Mouse (Mus musculus) layer of hippocampus, postnatal 36 days (tissue): ENCODE measurements around the gene Pnpla5. TPM values are rescaled to one million over a fixed set of nuclear protein-coding genes. Genes with fewer than 3 reads are reported as not detected.
"Not testable (repeated sequence)": the region's sequence is repeated elsewhere in the genome, so short reads cannot be mapped to it uniquely, and the experiment has no call there.

Source experiments
- DNase-seq, 2 experiments: peaks; one replicate each; pipeline ENCODE4 v3.0.0; 2022
- total RNA-seq, 2 experiments: library from RNA; stranded (reverse); gene quantifications; 2 replicates each; pipeline ENCODE4 v1.2.3; 2021

The Pnpla5 gene
- total RNA-seq = not detected

DNA sequence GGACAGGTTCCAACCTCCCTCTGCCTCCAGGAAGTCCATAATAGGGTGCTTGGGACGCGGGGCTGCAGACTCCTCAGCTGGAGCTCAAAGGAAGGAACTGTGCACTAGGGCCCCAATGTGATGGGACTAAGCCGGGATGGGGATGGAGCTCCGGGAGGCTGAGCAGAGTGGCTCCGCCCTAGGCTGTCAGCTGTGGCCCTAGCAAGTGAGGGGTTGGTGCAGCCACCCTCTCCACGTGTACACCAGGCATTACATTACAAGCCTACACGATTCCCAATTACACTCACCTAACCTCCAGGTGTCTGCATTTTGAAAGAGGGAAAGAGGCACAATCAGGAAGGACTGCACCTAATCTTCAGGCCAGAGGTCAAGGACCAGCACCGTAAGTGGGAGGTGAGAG is at the start of gene Pnpla5:
Pnpla5 (minus strand) TSS at position 101 of the 400 bp plus-strand sequence.
- DNase-seq = no peak

DNA sequence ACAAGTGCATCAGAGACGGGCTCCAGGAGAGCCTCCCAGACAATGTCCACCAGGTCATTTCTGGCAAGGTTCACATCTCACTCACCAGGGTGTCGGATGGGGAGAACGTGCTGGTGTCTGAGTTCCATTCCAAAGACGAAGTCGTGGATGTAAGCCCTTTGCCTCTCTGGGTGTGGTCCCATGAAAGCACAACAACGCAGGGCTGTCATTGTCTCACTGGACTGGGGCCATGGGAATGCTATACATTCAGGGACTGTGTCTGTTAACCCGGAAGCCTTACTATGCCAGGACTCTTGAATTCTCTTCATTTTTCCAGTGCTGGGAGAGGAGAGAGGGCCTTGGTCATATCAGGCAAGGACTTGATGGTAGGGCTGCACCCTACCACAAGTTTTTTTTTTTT is 48.2 kb upstream of the Pnpla5 start:
- DNase-seq = no peak

DNA sequence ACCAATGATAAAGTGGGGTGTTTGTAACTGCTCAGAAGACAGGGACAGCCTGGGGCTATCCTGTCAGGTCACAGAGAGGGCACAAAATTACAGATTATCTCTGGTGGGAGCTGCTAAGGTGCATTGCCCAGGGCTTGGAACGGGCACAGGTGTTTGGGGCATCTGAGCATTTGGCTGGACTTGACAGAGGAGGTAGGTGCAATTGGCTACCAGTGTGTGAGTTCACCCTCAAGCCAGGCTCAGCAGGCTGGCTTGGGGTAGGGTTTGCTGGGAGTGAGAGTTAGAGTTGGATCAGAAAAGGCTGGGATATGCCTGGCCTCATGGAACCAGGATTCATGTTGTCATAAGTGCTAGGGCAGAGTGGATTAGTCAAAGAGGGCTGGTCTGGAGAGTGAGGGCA is 46.5 kb upstream of the Pnpla5 start:
- no peak for DNase-seq

- DNase-seq = no peak
These were observed 45.5 kb upstream of the Pnpla5 start for GRCm38 (mm10) chr15:84168170-84169161.

DNA sequence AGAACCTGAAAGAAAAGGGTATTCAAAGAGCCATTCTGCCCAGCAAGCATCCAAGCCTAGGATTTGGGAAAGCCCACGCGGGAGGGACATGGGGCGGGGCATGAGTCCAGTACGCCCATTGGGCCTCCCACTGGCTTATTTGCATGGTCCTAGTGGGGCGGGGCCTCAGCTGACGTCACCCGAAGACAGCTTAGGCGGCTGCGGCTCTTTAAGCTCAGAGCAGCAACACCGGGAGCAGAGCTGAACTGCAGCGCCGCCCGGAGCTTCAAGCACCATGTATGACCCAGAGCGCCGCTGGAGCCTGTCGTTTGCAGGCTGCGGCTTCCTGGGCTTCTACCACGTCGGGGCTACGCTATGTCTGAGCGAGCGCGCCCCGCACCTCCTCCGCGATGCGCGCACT is 44.6 kb upstream of the Pnpla5 start, which contains the start of gene Pnpla3:
Pnpla3 (plus strand) TSS at position 238 of the 400 bp plus-strand sequence.
- peak; percentile 96 for DNase-seq

- no peak for DNase-seq
These were observed 43.8 kb upstream of the Pnpla5 start for GRCm38 (mm10) chr15:84166818-84167217.

DNA sequence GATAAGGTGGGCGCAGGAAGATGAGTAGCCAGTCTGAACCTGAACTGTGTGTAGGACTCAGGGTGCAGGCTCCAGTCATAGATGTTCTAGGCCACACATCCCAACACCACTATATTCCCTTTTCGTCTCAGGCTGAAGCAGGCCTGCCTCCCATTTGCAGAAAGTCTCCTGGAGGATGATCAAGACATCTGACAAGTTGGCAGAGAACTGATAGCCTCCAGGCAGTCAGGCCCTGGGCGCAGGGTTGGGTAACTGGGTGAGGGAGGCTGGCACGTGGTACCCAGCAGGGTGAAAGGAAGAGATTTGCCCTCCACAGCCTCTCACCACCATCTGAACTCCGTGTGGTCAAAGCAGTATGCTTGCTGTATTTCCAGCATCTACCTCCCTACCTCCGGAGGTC is 38.9 kb upstream of the Pnpla5 start:
- no peak for DNase-seq

GRCm38 (mm10) chr15:84157530-84157929 is 34.6 kb upstream of the Pnpla5 start:
- not testable (repeated sequence) for DNase-seq

DNA sequence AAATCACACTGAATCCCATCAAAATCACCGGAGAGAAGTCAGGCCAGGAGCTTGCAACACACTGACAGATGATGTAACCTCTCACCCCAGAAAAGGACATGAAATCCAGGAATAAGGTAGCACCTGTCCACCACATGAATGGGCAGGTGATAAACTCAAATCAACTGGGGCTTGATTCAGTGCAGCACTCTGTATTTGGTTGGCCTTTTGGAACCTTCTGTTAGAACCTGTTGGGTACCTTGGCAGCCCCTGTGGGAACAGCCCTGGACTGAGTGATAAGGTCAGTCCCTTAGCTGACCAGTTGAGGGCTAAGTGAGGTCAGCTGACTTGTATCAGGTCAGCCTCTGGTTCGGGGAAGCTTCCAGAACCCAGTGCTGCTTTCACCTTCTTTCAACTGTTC is 33.2 kb upstream of the Pnpla5 start:
- DNase-seq = no peak

GRCm38 (mm10) chr15:84140929-84141328 is 18.0 kb upstream of the Pnpla5 start:
- DNase-seq = no peak

GRCm38 (mm10) chr15:84140109-84140508 is 17.1 kb upstream of the Pnpla5 start:
- DNase-seq = no peak

DNA sequence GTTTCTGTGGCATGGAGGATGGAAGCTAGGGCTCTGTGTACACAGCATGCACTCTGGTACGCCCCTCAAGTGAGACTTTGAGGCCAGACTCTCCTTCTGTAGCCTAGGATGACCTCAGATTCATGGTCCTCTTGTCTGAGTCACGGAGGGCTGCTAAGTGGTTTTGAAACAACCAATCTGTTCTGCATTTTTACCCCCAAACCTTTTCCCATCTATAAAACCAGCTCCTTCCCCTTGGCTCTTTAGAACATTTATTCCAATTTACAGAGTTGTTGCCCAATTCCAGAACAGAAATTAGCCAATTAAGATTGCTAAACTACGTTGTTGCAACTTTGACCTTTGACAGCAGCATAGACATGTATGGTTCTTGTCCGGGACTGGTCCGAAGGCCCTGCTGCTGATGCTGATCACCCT is 16.6 kb upstream of the Pnpla5 start:
- DNase-seq = no peak

GRCm38 (mm10) chr15:84136473-84137415 is 13.8 kb upstream of the Pnpla5 start:
- DNase-seq = no peak

GRCm38 (mm10) chr15:84135472-84135871 is 12.5 kb upstream of the Pnpla5 start:
- no peak for DNase-seq

DNA sequence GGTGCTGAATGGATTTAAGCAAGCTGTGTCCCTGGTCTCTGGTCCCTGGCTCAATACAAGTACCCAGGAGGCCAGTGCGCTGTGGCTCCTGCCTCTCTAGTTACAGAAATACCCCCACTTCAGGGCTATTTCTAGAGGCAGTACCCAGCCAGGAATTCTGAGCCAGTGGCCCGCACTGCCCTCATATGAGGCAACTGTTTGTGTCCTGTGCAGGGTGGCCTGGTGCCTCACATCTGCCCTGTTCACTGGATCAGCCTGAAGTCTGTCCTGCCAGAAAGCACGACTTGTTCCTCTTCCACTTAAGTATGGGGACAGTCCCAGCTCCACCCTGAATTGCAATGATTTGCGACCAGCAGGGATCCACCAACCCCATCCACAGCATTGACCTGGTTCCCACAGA is 10.5 kb upstream of the Pnpla5 start:
- no peak for DNase-seq

- DNase-seq = no peak
These were observed 9.0 kb upstream of the Pnpla5 start for GRCm38 (mm10) chr15:84131971-84132370.

GRCm38 (mm10) chr15:84131096-84131786 is 8.3 kb upstream of the Pnpla5 start:
- DNase-seq = peak; percentile 7

DNA sequence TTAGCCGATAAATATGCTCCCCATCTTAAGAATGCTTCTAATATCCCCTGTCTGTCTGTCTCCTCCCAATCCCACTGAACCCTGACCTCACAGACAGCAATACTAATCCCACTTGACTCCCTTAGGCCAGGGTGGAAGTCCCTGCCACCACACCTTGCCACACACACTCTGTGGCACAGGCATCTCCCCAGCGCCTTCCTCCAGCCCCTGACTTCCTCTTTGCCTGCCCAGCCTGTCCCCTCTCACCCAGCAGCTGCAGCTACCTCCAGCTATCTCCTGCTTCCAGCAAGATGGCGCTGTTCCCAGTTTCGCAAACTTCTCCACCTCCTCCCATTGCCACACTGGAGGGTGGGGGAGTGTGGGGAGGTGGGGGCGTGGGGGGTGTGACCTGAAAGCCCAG is 3.9 kb upstream of the Pnpla5 start:
- DNase-seq = no peak

- no peak for DNase-seq
These were observed 3.5 kb upstream of the Pnpla5 start for GRCm38 (mm10) chr15:84126447-84126846.

DNA sequence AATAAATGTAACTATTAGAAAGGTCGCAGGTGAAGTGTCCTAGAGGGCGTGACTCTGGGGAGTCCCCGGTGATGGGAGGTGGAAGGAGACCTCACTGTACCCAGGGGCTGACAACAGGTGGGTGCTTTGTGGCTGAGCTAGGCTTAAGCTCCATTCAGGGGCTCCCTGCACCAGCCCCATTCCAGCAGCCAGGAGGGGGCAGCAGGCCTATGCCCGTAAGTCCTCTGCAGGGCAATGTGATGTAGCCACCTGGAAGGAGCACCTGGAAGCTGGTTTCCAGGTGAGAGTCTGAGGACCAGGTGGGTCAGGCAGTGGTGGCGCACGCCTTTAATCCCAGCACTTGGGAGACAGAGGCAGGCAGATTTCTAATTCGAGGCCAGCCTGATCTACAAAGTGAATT is 1.1 kb upstream of the Pnpla5 start:
- no peak for DNase-seq

GRCm38 (mm10) chr15:84121036-84121435 is 1.9 kb downstream of the Pnpla5 start:
- no peak for DNase-seq

- DNase-seq = no peak
These were observed 2.4 kb downstream of the Pnpla5 start for GRCm38 (mm10) chr15:84120612-84121011.
